Mouse (Mus musculus): ENCODE measurements around the gene Efna2. TPM values are rescaled to one million over a fixed set of nuclear protein-coding genes. Genes with fewer than 3 reads are reported as not detected.
A peak's percentile ranks its signal among the peaks of the same experiment; 100 is the strongest.

Efna2 gene
- polyA plus RNA-seq, 1 experiment from 2014 or later = 50.5 TPM

- Histone ChIP-seq H3K36me3 (peaks cover 32% of the 10 kb centered on the region), H3K4me2 (replicated peaks) (peak overlapping the region; percentile 89), H3K27ac (peak overlapping the region; percentile 99), H3K9me3 (replicated peaks) (no peaks in the 10 kb centered on the region), H3K4me3 (peak overlapping the region; percentile 94), H3K27me3 (no peaks in the 10 kb centered on the region), H3K4me1 (peaks cover 69% of the 10 kb centered on the region), H3K9ac (peak overlapping the region; percentile 99)
- peak; percentile 92 for ATAC-seq (ENCODE audit: low FRiP score)
- WGBS = under 1% methylated on average over 55 of the region's 55 CpGs
These were observed 11.7 kb upstream of the Efna2 start for GRCm38 (mm10) chr10:80167460-80168037.

- under 1% methylated on average over 45 of the region's 48 CpGs for WGBS
- Histone ChIP-seq H3K36me3 (peaks cover 32% of the 10 kb centered on the region), H3K27me3 (no peaks in the 10 kb centered on the region), H3K9me3 (replicated peaks) (no peaks in the 10 kb centered on the region), H3K4me1 (peaks cover 67% of the 10 kb centered on the region), H3K9ac (peak overlapping the region; percentile 99), H3K4me2 (replicated peaks) (peak overlapping the region; percentile 89), H3K27ac (peak overlapping the region; percentile 99), H3K4me3 (peak overlapping the region; percentile 94)
- peak; percentile 47 for ATAC-seq (ENCODE audit: low FRiP score)
These were observed 11.1 kb upstream of the Efna2 start for GRCm38 (mm10) chr10:80168038-80168661.

- Histone ChIP-seq H3K9ac (peak overlapping the region; percentile 99), H3K9me3 (replicated peaks) (no peaks in the 10 kb centered on the region), H3K36me3 (peaks cover 32% of the 10 kb centered on the region), H3K27ac (no peak overlapping the region), H3K4me1 (peaks cover 67% of the 10 kb centered on the region), H3K27me3 (no peaks in the 10 kb centered on the region), H3K4me2 (replicated peaks) (peak overlapping the region; percentile 89), H3K4me3 (peak overlapping the region; percentile 94)
- no peak for ATAC-seq (ENCODE audit: low FRiP score)
- WGBS = 70% methylated on average over 1 of the region's 1 CpGs
These were observed 10.2 kb upstream of the Efna2 start for GRCm38 (mm10) chr10:80169070-80169469.

GRCm38 (mm10) chr10:80169651-80170050 is 9.6 kb upstream of the Efna2 start:
- Histone ChIP-seq H3K27me3 (no peaks in the 10 kb centered on the region), H3K4me1 (peaks cover 61% of the 10 kb centered on the region), H3K36me3 (peaks cover 32% of the 10 kb centered on the region), H3K4me2 (replicated peaks) (no peak overlapping the region; the same call in 1 of the 2 replicates), H3K9ac (0 out of 2 replicates have a peak overlapping the region, but pooled peaks have one; percentile 9), H3K27ac (no peak overlapping the region), H3K4me3 (no peak overlapping the region), H3K9me3 (replicated peaks) (no peaks in the 10 kb centered on the region)
- 95% methylated on average over 7 of the region's 7 CpGs for WGBS
- no peak for ATAC-seq (ENCODE audit: low FRiP score)

GRCm38 (mm10) chr10:80170052-80170451 is 9.2 kb upstream of the Efna2 start:
- no peak for ATAC-seq (ENCODE audit: low FRiP score)
- no peaks in the 10 kb centered on the region for H3K9me3 ChIP-seq (replicated peaks)
- peaks cover 58% of the 10 kb centered on the region for H3K4me1 ChIP-seq
- H3K9ac ChIP-seq = 0 out of 2 replicates have a peak overlapping the region, but pooled peaks have one; percentile 9
- 0 out of 2 replicates have a peak overlapping the region, but pooled peaks have one; percentile 3 for H3K27ac ChIP-seq
- no peaks in the 10 kb centered on the region for H3K27me3 ChIP-seq
- 97% methylated on average over 16 of the region's 16 CpGs for WGBS
- no peak overlapping the region for H3K4me3 ChIP-seq
- no peak overlapping the region for H3K4me2 ChIP-seq (replicated peaks)
- H3K36me3 ChIP-seq = peaks cover 32% of the 10 kb centered on the region

GRCm38 (mm10) chr10:80170601-80171021 is 8.7 kb upstream of the Efna2 start:
- 97% methylated on average over 19 of the region's 19 CpGs for WGBS
- H3K4me2 ChIP-seq (replicated peaks) = no peak overlapping the region
- 0 out of 2 replicates have a peak overlapping the region, but pooled peaks have one; percentile 9 for H3K9ac ChIP-seq
- ATAC-seq (ENCODE audit: low FRiP score) = no peak
- no peak overlapping the region for H3K4me3 ChIP-seq
- no peaks in the 10 kb centered on the region for H3K27me3 ChIP-seq
- H3K4me1 ChIP-seq = peaks cover 53% of the 10 kb centered on the region
- H3K36me3 ChIP-seq = peaks cover 32% of the 10 kb centered on the region
- 0 out of 2 replicates have a peak overlapping the region, but pooled peaks have one; percentile 3 for H3K27ac ChIP-seq
- no peaks in the 10 kb centered on the region for H3K9me3 ChIP-seq (replicated peaks)

- Histone ChIP-seq H3K27me3 (no peaks in the 10 kb centered on the region), H3K27ac (peak overlapping the region; percentile 89; the same call in 1 of the 2 replicates), H3K4me3 (no peak overlapping the region), H3K9me3 (replicated peaks) (no peaks in the 10 kb centered on the region), H3K4me2 (replicated peaks) (peak overlapping the region; percentile 65; the same call in 1 of the 2 replicates), H3K36me3 (peaks cover 32% of the 10 kb centered on the region), H3K4me1 (peaks cover 55% of the 10 kb centered on the region), H3K9ac (peak overlapping the region; percentile 36; the same call in 1 of the 2 replicates)
- ATAC-seq (ENCODE audit: low FRiP score) = no peak
- 89% methylated on average over 15 of the region's 15 CpGs for WGBS
These were observed 8.0 kb upstream of the Efna2 start for GRCm38 (mm10) chr10:80171252-80171651.

- Histone ChIP-seq H3K27ac (peak overlapping the region; percentile 89), H3K9ac (peak overlapping the region; percentile 64), H3K9me3 (replicated peaks) (no peaks in the 10 kb centered on the region), H3K36me3 (peaks cover 32% of the 10 kb centered on the region), H3K4me3 (peak overlapping the region; percentile 46; the same call in 1 of the 2 replicates), H3K27me3 (no peaks in the 10 kb centered on the region), H3K4me2 (replicated peaks) (peak overlapping the region; percentile 65), H3K4me1 (peaks cover 51% of the 10 kb centered on the region)
- ATAC-seq (ENCODE audit: low FRiP score) = no peak
- 83% methylated on average over 45 of the region's 45 CpGs for WGBS
These were observed 7.3 kb upstream of the Efna2 start for GRCm38 (mm10) chr10:80171760-80172526.

GRCm38 (mm10) chr10:80172527-80173292 is 6.6 kb upstream of the Efna2 start, which contains the start of gene 1600002K03Rik:
Gene 1600002K03Rik, plus strand, starts transcription at chr10:80172944.
- H3K9me3 ChIP-seq (replicated peaks) = no peaks in the 10 kb centered on the region
- ATAC-seq (ENCODE audit: low FRiP score) = peak; percentile 74
- H3K27me3 ChIP-seq = no peaks in the 10 kb centered on the region
- peak within 1 kb of the TSS; percentile 46 for H3K4me3 ChIP-seq
- H3K4me2 ChIP-seq (replicated peaks) = peak within 1 kb of the TSS; percentile 65
- peaks cover 32% of the 10 kb centered on the region for H3K36me3 ChIP-seq
- H3K27ac ChIP-seq = peak within 1 kb of the TSS; percentile 89
- H3K9ac ChIP-seq = peak within 1 kb of the TSS; percentile 64
- 8% methylated on average over 35 of the region's 35 CpGs for WGBS
- H3K4me1 ChIP-seq = peaks cover 51% of the 10 kb centered on the region

GRCm38 (mm10) chr10:80173358-80173757 is 5.9 kb upstream of the Efna2 start:
- Histone ChIP-seq H3K4me1 (peaks cover 51% of the 10 kb centered on the region), H3K4me2 (replicated peaks) (peak overlapping the region; percentile 65), H3K36me3 (peaks cover 32% of the 10 kb centered on the region), H3K9me3 (replicated peaks) (no peaks in the 10 kb centered on the region), H3K9ac (peak overlapping the region; percentile 57), H3K27ac (peak overlapping the region; percentile 89), H3K27me3 (no peaks in the 10 kb centered on the region), H3K4me3 (peak overlapping the region; percentile 46)
- no peak for ATAC-seq (ENCODE audit: low FRiP score)
- 8% methylated on average over 11 of the region's 11 CpGs for WGBS

GRCm38 (mm10) chr10:80173955-80174640 is 5.2 kb upstream of the Efna2 start:
- Histone ChIP-seq H3K27ac (no peak overlapping the region), H3K4me1 (peaks cover 43% of the 10 kb centered on the region)
- no peak for ATAC-seq (ENCODE audit: low FRiP score)

More at GRCm38 (mm10) chr10:80173955-80174640, 5.2 kb upstream of the Efna2 start:
- Histone ChIP-seq H3K9me3 (replicated peaks) (no peaks in the 10 kb centered on the region), H3K4me3 (no peak overlapping the region), H3K9ac (no peak overlapping the region), H3K4me2 (replicated peaks) (no peak overlapping the region), H3K27me3 (no peaks in the 10 kb centered on the region), H3K36me3 (peaks cover 32% of the 10 kb centered on the region)
- whole genome bisulfite sequencing = 88% methylated on average over 10 of the region's 10 CpGs

Measured in hindbrain, embryonic 12.5 days (tissue).